In genomic region chr17:86464197-86464596, GRCm38 (mm10) we compare ENCODE assay signal across 24 mouse cellular contexts. TPM values are rescaled to one million over a fixed set of nuclear protein-coding genes. Genes with fewer than 3 reads are reported as not detected.
A peak's percentile ranks its signal among the peaks of the same experiment; 100 is the strongest.
DNase-seq lines count a peak whose midpoint lies in the region; ATAC-seq and TF ChIP-seq lines count a peak whose summit lies in the region.
"Had no signal": no experiment of that assay in that cellular context is flagged by ENCODE, and none has a peak within 500 bp of the region (broad histone marks: within the 10 kb centered on the region; RNA-seq: fewer than 3 reads in every experiment).

No protein-coding gene starts in this region.

- no peak overlapping the region for H3K4me2 ChIP-seq in forebrain, postnatal 0 days (ENCODE audit: low read depth)
- H3K4me2 ChIP-seq in intestine, embryonic 15.5 days (replicated peaks) = no peak overlapping the region
- no peak overlapping the region for H3K4me2 ChIP-seq in intestine, postnatal 0 days (replicated peaks; ENCODE audit: low read depth)
- no peak overlapping the region for H3K4me2 ChIP-seq in liver, postnatal 0 days (ENCODE audit: low read depth, low read length)
- no peak overlapping the region for H3K4me2 ChIP-seq in liver, embryonic 12.5 days
- no peak overlapping the region for H3K4me2 ChIP-seq in neural tube, embryonic 15.5 days
- H3K4me2 ChIP-seq: embryonic facial prominence, embryonic 15.5 days; heart, embryonic 12.5 days; limb, embryonic 13.5 days; midbrain, embryonic 11.5 days had no signal

- H3K9me3 ChIP-seq in forebrain, postnatal 0 days (ENCODE audit: low read length) = no peaks in the 10 kb centered on the region
- no peaks in the 10 kb centered on the region for H3K9me3 ChIP-seq in forebrain, embryonic 10.5 days
- no peaks in the 10 kb centered on the region for H3K9me3 ChIP-seq in intestine, embryonic 15.5 days
- no peaks in the 10 kb centered on the region for H3K9me3 ChIP-seq in intestine, postnatal 0 days (ENCODE audit: control insufficient read depth)
- H3K9me3 ChIP-seq in liver, postnatal 0 days (ENCODE audit: low read length) = no peaks in the 10 kb centered on the region
- no peaks in the 10 kb centered on the region for H3K9me3 ChIP-seq in liver, embryonic 12.5 days (replicated peaks)
- no peaks in the 10 kb centered on the region for H3K9me3 ChIP-seq in neural tube, embryonic 15.5 days (replicated peaks)
- H3K9me3 ChIP-seq: embryonic facial prominence, embryonic 15.5 days; heart, embryonic 12.5 days; limb, embryonic 13.5 days had no signal

- H3K4me3 ChIP-seq in forebrain, postnatal 0 days (ENCODE audit: low read depth, low read length) = no peak overlapping the region
- no peak overlapping the region for H3K4me3 ChIP-seq in forebrain, embryonic 10.5 days
- H3K4me3 ChIP-seq in intestine, embryonic 15.5 days (replicated peaks) = no peak overlapping the region
- no peak overlapping the region for H3K4me3 ChIP-seq in intestine, postnatal 0 days (ENCODE audit: low read depth, low read length)
- H3K4me3 ChIP-seq in liver, postnatal 0 days (ENCODE audit: low read depth, low read length) = no peak overlapping the region
- H3K4me3 ChIP-seq in liver, embryonic 12.5 days = no peak overlapping the region
- no peak overlapping the region for H3K4me3 ChIP-seq in neural tube, embryonic 15.5 days (replicated peaks)
- H3K4me3 ChIP-seq: embryonic facial prominence, embryonic 15.5 days; heart, embryonic 12.5 days; limb, embryonic 13.5 days had no signal

- no peak for TF ChIP-seq CTCF in forebrain, postnatal 0 days (IDR thresholded peaks at IDR 0.05; ENCODE audit: low read depth)
- TF ChIP-seq CTCF in intestine, postnatal 0 days (IDR thresholded peaks at IDR 0.05; ENCODE audit: low read depth) = no peak
- no peak for TF ChIP-seq CTCF in liver, postnatal 0 days (IDR thresholded peaks at IDR 0.05; ENCODE audit: low read depth)

- no peak for TF ChIP-seq EP300 in liver, postnatal 0 days (IDR thresholded peaks at IDR 0.05; ENCODE audit: low read depth)

- no peak for ATAC-seq in forebrain, postnatal 0 days
- 0 out of 2 replicates have a peak, but pooled peaks have one; percentile 1 for ATAC-seq in intestine, embryonic 15.5 days
- ATAC-seq in intestine, postnatal 0 days = no peak
- ATAC-seq in liver, postnatal 0 days = peak; percentile 87
- ATAC-seq in liver, embryonic 12.5 days = no peak
- no peak for ATAC-seq in neural tube, embryonic 15.5 days (ENCODE audit: low FRiP score)
- ATAC-seq: activated CD4-positive, CD25-positive, alpha-beta regulatory T cell, adult 4 months had no signal

- WGBS in forebrain, postnatal 0 days = 89% methylated on average over 8 of the region's 8 CpGs
- 95% methylated on average over 8 of the region's 8 CpGs for WGBS in forebrain, embryonic 10.5 days
- WGBS in intestine, embryonic 15.5 days = 78% methylated on average over 8 of the region's 8 CpGs
- WGBS in intestine, postnatal 0 days = 70% methylated on average over 8 of the region's 8 CpGs
- 59% methylated on average over 8 of the region's 8 CpGs for WGBS in liver, postnatal 0 days (ENCODE audit: insufficient replicate concordance)
- WGBS in liver, embryonic 12.5 days (ENCODE audit: insufficient replicate concordance) = 69% methylated on average over 8 of the region's 8 CpGs
- 72% methylated on average over 8 of the region's 8 CpGs for WGBS in neural tube, embryonic 15.5 days

- DNase-seq in forebrain, postnatal 0 days = no peak
- no peak for DNase-seq in forebrain, embryonic 10.5 days (ENCODE audit: extremely low spot score, low spot score)
- peak; percentile 36 for DNase-seq in liver, postnatal 0 days
- DNase-seq in embryo, embryonic 10.5 days (ENCODE audit: low spot score) = no peak
- DNase-seq: adrenal gland, adult 8-10 months; heart, postnatal 10 days; lung, adult 18-20 months; lung, postnatal 14 days; right cerebral cortex, postnatal 14 days had no signal

- no peak overlapping the region for H3K9ac ChIP-seq in forebrain, postnatal 0 days
- H3K9ac ChIP-seq in intestine, embryonic 15.5 days = no peak overlapping the region
- H3K9ac ChIP-seq in intestine, postnatal 0 days (ENCODE audit: low read depth, low read length) = no peak overlapping the region
- H3K9ac ChIP-seq in liver, postnatal 0 days (replicated peaks) = no peak overlapping the region
- H3K9ac ChIP-seq in liver, embryonic 12.5 days = no peak overlapping the region
- no peak overlapping the region for H3K9ac ChIP-seq in neural tube, embryonic 15.5 days (replicated peaks)
- H3K9ac ChIP-seq: embryonic facial prominence, embryonic 15.5 days; heart, embryonic 12.5 days; limb, embryonic 13.5 days had no signal

- peaks cover 21% of the 10 kb centered on the region for H3K4me1 ChIP-seq in forebrain, postnatal 0 days (ENCODE audit: insufficient read depth)
- peaks cover 59% of the 10 kb centered on the region for H3K4me1 ChIP-seq in forebrain, embryonic 10.5 days
- peaks cover 28% of the 10 kb centered on the region for H3K4me1 ChIP-seq in intestine, embryonic 15.5 days (replicated peaks)
- H3K4me1 ChIP-seq in intestine, postnatal 0 days (replicated peaks; ENCODE audit: control insufficient read depth, insufficient read depth, low read length) = peaks cover 7% of the 10 kb centered on the region; the same call in 1 of the 2 replicates
- peaks cover 32% of the 10 kb centered on the region for H3K4me1 ChIP-seq in liver, postnatal 0 days (ENCODE audit: insufficient read depth)
- H3K4me1 ChIP-seq in liver, embryonic 12.5 days = peaks cover 14% of the 10 kb centered on the region
- peaks cover 32% of the 10 kb centered on the region for H3K4me1 ChIP-seq in neural tube, embryonic 15.5 days

- H3K27me3 ChIP-seq in forebrain, postnatal 0 days (ENCODE audit: insufficient read depth, low read length) = no peaks in the 10 kb centered on the region
- H3K27me3 ChIP-seq in forebrain, embryonic 10.5 days (ENCODE audit: poor library complexity, severe bottlenecking) = peaks cover 77% of the 10 kb centered on the region
- no peaks in the 10 kb centered on the region for H3K27me3 ChIP-seq in intestine, embryonic 15.5 days (replicated peaks)
- no peaks in the 10 kb centered on the region for H3K27me3 ChIP-seq in intestine, postnatal 0 days (replicated peaks; ENCODE audit: control insufficient read depth, insufficient read depth, low read length)
- H3K27me3 ChIP-seq in liver, postnatal 0 days (ENCODE audit: insufficient read depth, low read length) = no peaks in the 10 kb centered on the region
- no peaks in the 10 kb centered on the region for H3K27me3 ChIP-seq in liver, embryonic 12.5 days (replicated peaks)
- no peaks in the 10 kb centered on the region for H3K27me3 ChIP-seq in neural tube, embryonic 15.5 days (replicated peaks)
- H3K27me3 ChIP-seq: embryonic facial prominence, embryonic 15.5 days; heart, embryonic 12.5 days; limb, embryonic 13.5 days had no signal

- no peaks in the 10 kb centered on the region for H3K36me3 ChIP-seq in forebrain, postnatal 0 days (ENCODE audit: insufficient read depth)
- H3K36me3 ChIP-seq in forebrain, embryonic 10.5 days (replicated peaks) = no peaks in the 10 kb centered on the region
- H3K36me3 ChIP-seq in intestine, embryonic 15.5 days = no peaks in the 10 kb centered on the region
- H3K36me3 ChIP-seq in intestine, postnatal 0 days (ENCODE audit: control insufficient read depth, insufficient read depth) = no peaks in the 10 kb centered on the region
- H3K36me3 ChIP-seq in liver, postnatal 0 days (replicated peaks; ENCODE audit: insufficient read depth, low read length) = no peaks in the 10 kb centered on the region
- H3K36me3 ChIP-seq in liver, embryonic 12.5 days = no peaks in the 10 kb centered on the region
- H3K36me3 ChIP-seq in neural tube, embryonic 15.5 days = no peaks in the 10 kb centered on the region
- H3K36me3 ChIP-seq: embryonic facial prominence, embryonic 15.5 days; heart, embryonic 12.5 days; limb, embryonic 13.5 days had no signal

- 0 out of 2 replicates have a peak overlapping the region, but pooled peaks have one; percentile 5 for H3K27ac ChIP-seq in forebrain, postnatal 0 days (ENCODE audit: low read depth, low read length)
- no peak overlapping the region for H3K27ac ChIP-seq in forebrain, embryonic 10.5 days
- H3K27ac ChIP-seq in intestine, embryonic 15.5 days = no peak overlapping the region
- no peak overlapping the region for H3K27ac ChIP-seq in intestine, postnatal 0 days (ENCODE audit: low read depth, low read length)
- peak overlapping the region; percentile 55 for H3K27ac ChIP-seq in liver, postnatal 0 days (ENCODE audit: low read depth)
- H3K27ac ChIP-seq in liver, embryonic 12.5 days = no peak overlapping the region
- peak overlapping the region; percentile 64; the same call in 1 of the 2 replicates for H3K27ac ChIP-seq in neural tube, embryonic 15.5 days (replicated peaks)
- H3K27ac ChIP-seq: embryonic facial prominence, embryonic 15.5 days; limb, embryonic 13.5 days; stomach, postnatal 0 days had no signal

RNA-seq across cellular contexts. Expression of gene Gm10309, which starts 40.8 kb away (rescaled TPM):
- not detected in 2 replicates for total RNA-seq in forebrain, postnatal 0 days (2014; rRNA removed)
- 0.22 TPM in 1 of 2 replicates, not detected in the other for polyA plus RNA-seq in forebrain, postnatal 0 days (2015; fragmentation: Nextera tagmentation; extraction: Ambion mirVana)
- 0.16 and 0.20 TPM in 2 replicates for polyA plus RNA-seq in forebrain, embryonic 10.5 days (2016; fragmentation: Nextera tagmentation; extraction: Ambion mirVana)
- 0.16 and 0.21 TPM in 2 replicates for polyA plus RNA-seq in intestine, embryonic 15.5 days (2015; fragmentation: Nextera tagmentation; extraction: Ambion mirVana)
- polyA plus RNA-seq in intestine, postnatal 0 days (2015; fragmentation: Nextera tagmentation; extraction: Ambion mirVana) = 0.12 TPM in 1 of 2 replicates, not detected in the other
- polyA plus RNA-seq in liver, postnatal 0 days (2015; fragmentation: Nextera tagmentation; extraction: Ambion mirVana) = 0.05 TPM in 1 of 2 replicates, not detected in the other
- polyA plus RNA-seq in liver, embryonic 12.5 days (2016; fragmentation: Nextera tagmentation; extraction: Ambion mirVana) = 0.07 and 0.11 TPM in 2 replicates
- polyA plus RNA-seq in neural tube, embryonic 15.5 days (2015; fragmentation: Nextera tagmentation; extraction: Ambion mirVana) = 0.46 and 0.49 TPM in 2 replicates
- total RNA-seq: granulocyte monocyte progenitor cell, adult 5-6 weeks; heart, postnatal 10 days; left cerebral cortex, adult 18-20 months; left cerebral cortex, postnatal 25 days; megakaryocyte progenitor cell, adult 5-6 weeks; midbrain, postnatal 0 days had no signal
- polyA plus RNA-seq: midbrain, embryonic 11.5 days had no signal

Comparison
In these comparisons a context has a peak if more than half of its experiments do, and no peak if none do; other contexts are left out.
1. ATAC-seq: peak in intestine, embryonic 15.5 days (single experiment) and liver, postnatal 0 days (single experiment); none in forebrain, postnatal 0 days (single experiment), intestine, postnatal 0 days (single experiment), liver, embryonic 12.5 days (single experiment) and neural tube, embryonic 15.5 days (single experiment).
2. H3K27ac ChIP-seq: peak in forebrain, postnatal 0 days (single experiment), liver, postnatal 0 days (single experiment) and neural tube, embryonic 15.5 days (single experiment); none in forebrain, embryonic 10.5 days (single experiment), intestine, embryonic 15.5 days (single experiment), intestine, postnatal 0 days (single experiment) and liver, embryonic 12.5 days (single experiment).